Mouse (Mus musculus) cerebellum, postnatal 10 days (tissue): Measurements from ENCODE around the gene Gm2035.
"Not testable (repeated sequence)": the region's sequence is repeated elsewhere in the genome, so short reads cannot be mapped to it uniquely, and the experiment has no call there.

Source experiments
- DNase-seq, 2 experiments: peaks; one replicate each; pipeline ENCODE4 v3.0.0; 2021; ENCODE audit warnings: mixed read lengths in 2 of 2

Gene Gm2035

GRCm38 (mm10) chr12:87919721-87920120, at the start of gene Gm2035:
Gene Gm2035, minus strand, starts transcription at chr12:87919857.
- DNase-seq: not testable (repeated sequence)

GRCm38 (mm10) chr12:87953780-87954179, 34.1 kb upstream of the Gm2035 start, which contains the start of gene Gm2042:
Gene Gm2042, plus strand, starts transcription at chr12:87954080.
- not testable (repeated sequence) for DNase-seq

GRCm38 (mm10) chr12:87895070-87895469, 24.6 kb downstream of the Gm2035 start, which contains the start of gene Gm2022:
Gene Gm2022, plus strand, starts transcription at chr12:87895370.
- DNase-seq: not testable (repeated sequence)

GRCm38 (mm10) chr12:87873772-87874171, 45.9 kb downstream of the Gm2035 start, which contains the start of gene Gm2016:
Gene Gm2016, plus strand, starts transcription at chr12:87874072.
- DNase-seq: not testable (repeated sequence)
